Mouse (Mus musculus): ENCODE measurements around the gene Klhl5. TPM values are rescaled to one million over a fixed set of nuclear protein-coding genes. Genes with fewer than 3 reads are reported as not detected.

Gene Klhl5
- polyA plus RNA-seq (2017; shearing (Covaris generic)) = 1 to 10 TPM; 5.4 to 6.1 TPM

DNA sequence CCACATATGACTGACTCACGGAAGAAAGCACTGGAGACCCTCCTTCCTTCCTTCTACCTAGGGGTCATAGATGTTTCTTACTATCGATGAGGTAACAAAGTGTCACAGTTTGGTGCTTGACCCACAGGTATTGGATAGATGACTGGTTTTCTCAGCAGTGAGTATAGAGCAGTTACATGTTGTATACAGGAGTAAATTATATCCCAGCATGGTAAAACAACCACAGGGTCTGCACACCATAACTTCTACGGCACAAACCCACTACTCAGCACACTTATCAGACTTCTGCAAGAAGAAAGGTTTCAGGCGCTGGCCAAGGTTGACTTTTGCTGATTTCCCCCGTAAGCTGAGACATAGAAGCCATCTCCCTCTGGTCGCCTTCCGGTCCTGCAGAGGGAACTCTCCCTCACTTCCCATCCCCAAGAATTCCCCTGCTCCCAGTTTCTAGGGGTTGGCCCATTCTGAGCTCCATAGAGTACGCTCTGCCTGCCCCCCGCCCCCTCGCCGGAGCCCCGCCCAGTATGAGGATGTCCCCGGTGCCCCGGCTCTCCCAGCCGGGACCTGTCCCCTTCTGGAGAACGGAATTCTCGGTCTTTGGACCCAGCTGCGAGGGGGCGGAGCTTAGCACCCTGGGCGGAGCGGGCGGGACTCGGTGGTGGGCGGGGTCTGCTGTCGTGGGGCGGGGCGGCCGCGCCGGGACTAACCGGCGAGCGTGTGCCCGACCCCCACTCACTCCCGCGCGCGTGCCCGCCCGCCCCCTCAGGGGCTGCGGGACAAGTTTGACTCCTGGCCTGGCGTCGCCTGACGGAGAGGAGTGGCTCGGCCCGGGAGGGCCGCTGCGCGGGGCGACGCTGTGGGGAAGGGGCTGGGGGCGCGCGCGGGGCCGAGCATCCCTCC is at the start of gene Klhl5:
Gene Klhl5 (plus strand): TSS at position 664 of the 897 bp plus-strand sequence.
- ATAC-seq = peak; percentile 63

DNA sequence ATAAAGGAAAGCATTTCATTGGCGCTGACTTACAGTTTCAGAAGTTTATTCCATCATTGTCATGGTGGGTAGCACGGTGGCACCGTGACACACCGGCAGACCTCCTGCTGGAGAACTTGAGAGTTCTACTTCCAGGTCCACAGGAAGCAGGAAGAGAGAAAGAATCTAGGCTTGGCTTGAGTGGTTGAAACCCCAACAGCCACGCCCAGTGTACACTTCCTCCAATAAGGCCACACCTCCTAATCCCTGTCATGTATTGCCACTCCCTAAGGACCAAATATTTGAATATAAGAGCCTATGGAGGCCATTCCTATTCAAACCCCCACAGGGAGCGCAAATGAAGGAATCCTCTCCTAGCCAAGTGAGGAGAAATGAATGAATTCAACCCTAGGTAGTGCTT is 49.7 kb upstream of the Klhl5 start:
- ATAC-seq = no peak

GRCm38 (mm10) chr5:65059806-65060205 is 47.5 kb upstream of the Klhl5 start:
- no peak for ATAC-seq

DNA sequence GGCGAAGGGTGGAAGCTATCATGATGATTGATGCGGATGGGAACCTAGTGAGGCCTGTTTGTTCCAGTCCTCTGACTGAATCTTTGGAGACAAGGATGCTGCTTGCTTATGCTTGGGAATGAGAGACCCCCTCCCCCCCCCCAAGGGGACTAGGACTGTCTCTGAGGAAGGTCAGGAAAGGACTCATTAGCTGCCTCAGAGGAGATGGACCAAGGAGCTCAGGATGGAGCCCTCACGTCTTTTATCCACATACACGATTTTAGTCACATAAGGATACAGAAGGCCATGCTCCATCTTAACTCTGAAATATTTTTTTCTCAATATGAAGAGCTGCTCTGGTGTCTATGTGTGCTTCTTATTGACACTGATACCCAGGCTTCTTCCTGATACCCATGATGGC is 45.1 kb upstream of the Klhl5 start:
- no peak for ATAC-seq

DNA sequence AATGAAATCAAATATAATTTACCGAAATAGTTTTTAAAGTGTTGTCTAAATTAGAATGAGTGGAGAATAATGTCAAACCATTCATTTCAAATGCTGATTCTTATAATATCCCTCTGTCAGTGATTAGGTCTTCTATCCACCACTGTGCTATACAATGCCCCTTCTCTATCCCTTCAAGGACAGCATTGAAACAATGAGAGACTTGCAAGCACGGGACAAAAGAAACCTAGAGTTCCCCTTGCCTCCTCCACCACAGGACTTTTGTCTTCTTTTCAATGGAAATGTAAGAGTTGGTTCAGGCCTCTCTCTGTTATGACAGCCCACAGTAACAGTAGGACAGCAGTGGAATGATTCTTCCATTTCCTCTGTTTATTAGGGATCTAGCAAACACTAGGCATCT is 44.1 kb upstream of the Klhl5 start:
- no peak for ATAC-seq

GRCm38 (mm10) chr5:65068166-65068565 is 39.2 kb upstream of the Klhl5 start:
- no peak for ATAC-seq

GRCm38 (mm10) chr5:65069872-65070271 is 37.5 kb upstream of the Klhl5 start:
- ATAC-seq = no peak

- ATAC-seq = no peak
These were observed 35.6 kb upstream of the Klhl5 start for GRCm38 (mm10) chr5:65071689-65072118.

DNA sequence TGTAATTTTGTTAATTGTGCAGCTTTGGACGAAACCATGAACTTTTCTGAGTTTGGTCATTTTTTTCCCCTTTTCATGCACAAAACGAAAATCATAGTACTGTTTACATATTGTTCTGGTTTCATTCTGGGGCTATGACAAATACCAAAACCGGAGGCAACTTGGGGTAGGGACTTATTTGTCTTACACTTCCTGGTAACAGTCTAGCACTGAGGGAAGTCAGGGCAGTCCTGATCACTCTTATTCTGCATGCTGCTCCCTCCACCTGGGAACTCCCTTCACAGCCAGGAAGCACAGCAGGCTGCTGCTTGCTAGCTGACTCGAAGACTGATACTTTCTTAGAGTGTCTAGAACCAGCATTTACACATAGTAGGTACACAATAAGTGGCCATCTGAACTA is 34.1 kb upstream of the Klhl5 start:
- peak; percentile 65 for ATAC-seq

DNA sequence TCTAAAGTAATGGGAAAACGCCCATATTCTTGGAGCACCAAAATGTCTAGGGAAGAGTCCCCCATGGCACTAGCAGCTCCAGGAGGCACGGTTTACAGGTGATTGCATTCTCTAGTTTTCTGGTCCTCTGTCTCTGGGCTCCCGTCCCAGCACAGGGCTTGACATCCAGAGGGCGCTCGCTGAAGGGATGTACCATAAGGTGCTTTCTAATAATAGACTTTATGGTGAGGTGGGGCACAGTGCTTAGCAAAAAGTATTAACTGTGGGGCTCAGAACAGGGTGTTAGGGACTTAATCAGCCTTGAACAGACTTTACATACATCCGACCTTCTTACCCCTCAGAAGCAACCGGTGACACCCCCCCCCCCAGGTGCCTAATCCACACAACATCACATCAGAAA is 32.6 kb upstream of the Klhl5 start:
- ATAC-seq = no peak

DNA sequence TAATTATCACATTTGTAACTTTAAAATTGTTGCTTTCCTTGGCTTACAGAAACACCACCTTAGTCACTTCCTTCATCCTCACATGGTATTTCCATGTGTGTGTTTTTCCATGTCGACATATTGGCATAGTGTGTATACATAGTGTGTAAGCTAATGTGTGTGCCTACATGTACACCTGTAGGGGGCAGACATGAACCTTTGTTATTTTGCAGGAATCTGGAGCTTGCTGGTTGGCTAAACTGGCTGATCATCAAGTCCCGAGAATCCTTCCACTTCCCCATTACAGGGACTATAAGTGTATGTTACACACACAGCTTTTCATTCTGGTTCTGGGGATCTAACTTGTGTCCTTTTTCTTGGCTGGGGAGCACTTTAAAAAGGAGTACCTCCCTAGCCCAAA is 31.3 kb upstream of the Klhl5 start:
- no peak for ATAC-seq

DNA sequence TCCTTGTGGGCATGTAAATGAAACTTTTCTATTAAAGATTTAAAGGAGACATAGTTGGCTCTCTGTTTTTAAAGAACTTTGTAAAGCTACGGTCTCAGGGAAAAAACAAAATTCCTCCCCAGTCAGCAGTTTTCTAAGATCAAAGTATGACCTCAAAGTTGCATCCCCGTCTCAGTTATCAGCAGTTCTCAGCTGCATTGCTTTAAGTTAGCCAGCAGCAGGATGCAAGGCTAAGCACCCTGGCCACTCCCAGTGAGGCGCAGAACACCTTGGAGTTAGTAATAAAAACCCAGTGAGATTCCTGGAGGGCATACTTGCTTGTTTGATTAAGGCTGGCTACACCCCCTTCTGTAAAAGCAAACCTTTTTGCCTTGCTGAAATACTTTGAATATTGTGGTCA is 30.6 kb upstream of the Klhl5 start:
- ATAC-seq = no peak

DNA sequence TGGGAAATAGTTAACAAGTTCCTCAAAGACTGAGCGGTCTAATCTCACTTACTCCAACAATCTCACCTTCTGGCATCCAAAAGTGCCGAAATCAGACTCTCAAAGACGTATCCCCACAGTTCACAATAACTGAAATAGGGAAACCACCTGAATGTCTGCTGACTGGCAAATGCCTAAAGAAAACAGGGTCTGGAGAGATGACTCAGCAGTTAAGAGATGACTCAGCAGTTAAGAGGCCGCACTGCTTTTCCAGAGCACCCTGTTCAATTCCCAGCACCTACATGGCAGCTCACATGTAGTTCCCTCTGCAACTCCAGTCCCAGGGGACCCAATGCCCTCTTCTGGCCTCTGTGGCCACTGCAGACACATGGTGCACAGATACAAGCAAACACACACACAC is 29.3 kb upstream of the Klhl5 start:
- ATAC-seq = peak; percentile 23

- no peak for ATAC-seq
These were observed 27.5 kb upstream of the Klhl5 start for GRCm38 (mm10) chr5:65079881-65080280.

- ATAC-seq = no peak
These were observed 25.5 kb upstream of the Klhl5 start for GRCm38 (mm10) chr5:65081836-65082235.

DNA sequence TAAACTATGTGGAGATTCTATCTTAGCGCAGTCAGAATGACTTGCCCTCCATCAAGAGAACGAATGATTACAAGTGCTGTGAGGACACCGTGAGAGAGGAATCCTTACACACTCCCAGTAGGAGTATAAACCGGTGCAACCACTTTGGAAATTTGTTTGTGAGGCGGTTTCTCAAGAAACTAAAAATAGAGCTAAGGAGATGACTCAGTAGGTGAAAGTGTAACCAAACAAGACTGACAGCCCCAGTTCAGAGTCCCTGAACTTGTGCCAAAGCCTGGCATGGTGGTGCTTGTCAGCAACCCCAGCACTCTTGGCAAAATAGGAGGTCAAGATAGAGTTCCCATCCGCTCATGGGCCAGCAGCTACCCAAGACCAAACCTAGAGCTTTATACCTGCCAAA is 20.8 kb upstream of the Klhl5 start:
- no peak for ATAC-seq

GRCm38 (mm10) chr5:65089707-65090106 is 17.6 kb upstream of the Klhl5 start:
- no peak for ATAC-seq

DNA sequence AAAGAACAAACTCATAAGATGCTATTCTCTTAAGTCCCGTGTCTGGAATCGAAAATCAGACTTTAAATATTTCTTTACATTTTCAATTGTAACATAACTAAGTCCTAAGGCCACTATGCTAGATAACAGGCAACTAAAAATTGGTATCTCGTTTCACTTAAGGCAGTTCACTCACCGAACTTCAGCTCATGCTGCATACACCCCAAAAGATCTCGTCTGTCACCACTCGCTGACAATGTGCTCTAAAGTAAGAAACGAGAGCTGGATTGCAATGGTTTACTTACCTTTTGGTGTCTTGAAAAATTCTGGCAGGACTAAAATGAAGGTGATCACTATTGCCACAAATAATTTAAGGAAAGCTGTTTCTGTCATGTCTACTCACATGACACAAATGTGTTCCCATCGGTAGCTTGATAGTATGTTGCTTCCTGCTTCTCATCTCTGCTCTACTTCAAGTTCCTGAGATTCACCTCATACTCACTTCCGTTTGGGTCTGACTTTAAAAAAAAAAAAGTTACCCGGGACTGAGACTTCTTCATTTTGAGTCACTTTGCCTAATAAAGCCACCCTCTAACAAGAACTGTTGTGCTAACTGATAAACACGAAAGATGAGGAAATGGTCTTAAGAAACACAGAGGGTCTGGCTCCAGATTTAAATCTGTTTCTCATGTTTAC is 16.0 kb upstream of the Klhl5 start:
- peak; percentile 95 for ATAC-seq

DNA sequence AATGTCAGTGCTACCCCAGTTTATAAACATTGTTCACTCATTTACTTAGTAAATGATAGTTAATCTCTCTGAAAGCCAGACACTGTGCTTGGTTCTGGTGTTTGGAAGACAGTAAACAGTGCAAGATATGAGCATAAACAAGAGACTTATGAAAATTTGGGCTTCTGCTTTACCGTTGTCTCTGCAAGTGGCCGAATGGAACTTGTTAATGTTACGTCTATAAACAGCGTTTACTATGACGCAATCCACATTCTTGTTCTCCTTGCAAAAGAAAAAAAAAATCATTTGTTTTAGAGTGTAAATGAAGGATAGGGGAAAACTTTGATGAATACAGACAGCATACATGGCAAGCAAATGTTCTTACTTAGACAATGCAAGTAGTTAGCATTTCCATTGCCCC is 15.4 kb upstream of the Klhl5 start, which contains the start of gene Tmem156:
Gene Tmem156 (minus strand): TSS at position 212 of the 400 bp plus-strand sequence.
- no peak for ATAC-seq

- no peak for ATAC-seq
These were observed 13.6 kb upstream of the Klhl5 start for GRCm38 (mm10) chr5:65093769-65094168.

GRCm38 (mm10) chr5:65094902-65095545 is 12.3 kb upstream of the Klhl5 start:
- no peak for ATAC-seq

- ATAC-seq = no peak
These were observed 11.3 kb upstream of the Klhl5 start for GRCm38 (mm10) chr5:65096082-65096481.

DNA sequence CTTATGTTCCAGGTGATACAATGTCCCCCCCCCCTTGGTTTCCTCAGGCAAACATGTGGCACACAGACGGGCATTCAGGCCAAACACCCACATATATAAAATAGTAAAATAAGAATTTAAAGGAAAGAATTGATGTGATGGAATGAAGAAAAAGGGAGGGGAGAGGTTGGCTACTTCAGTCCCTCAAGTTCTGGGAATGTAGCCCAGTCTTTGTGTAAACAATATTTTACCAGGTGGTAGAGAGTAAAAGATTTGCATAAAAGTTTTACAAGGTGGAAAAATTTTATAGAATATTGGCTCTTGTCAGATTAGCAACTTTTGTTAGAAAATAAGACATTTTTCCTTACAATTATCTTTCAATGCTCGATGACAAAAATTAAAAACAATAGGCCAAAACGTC is 10.5 kb upstream of the Klhl5 start:
- no peak for ATAC-seq
